Mouse (Mus musculus): ENCODE results near the gene Sys1.
A peak's percentile ranks its signal among the peaks of the same experiment; 100 is the strongest.

Sys1 gene

DNA sequence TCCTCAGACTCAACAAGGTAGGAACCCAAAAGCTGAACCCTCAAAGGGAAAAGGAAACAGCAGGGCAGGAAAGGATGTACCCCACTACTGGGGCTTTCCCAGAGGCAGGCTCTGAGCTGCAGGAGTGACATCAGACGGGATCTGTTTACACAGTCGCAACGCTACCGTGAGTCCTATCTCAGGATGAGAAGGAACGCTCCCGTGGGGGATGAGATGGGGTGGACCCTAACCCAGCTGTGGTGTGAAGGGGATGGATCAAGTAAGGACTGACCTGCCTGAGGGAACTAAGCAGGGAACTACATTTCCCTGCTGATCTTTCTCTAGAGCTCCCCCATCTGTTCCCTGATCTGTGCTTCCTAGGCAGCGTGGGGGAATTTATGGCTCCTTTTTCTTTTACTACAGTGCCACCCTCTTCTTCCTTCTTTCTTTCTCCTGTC lies at the start of gene Sys1:
TSS of gene Sys1 (plus strand) at position 101 of the 437 bp plus-strand sequence.
- DNase-seq = no peak

GRCm38 (mm10) chr2:164407708-164408107 lies 49.1 kb upstream of the Sys1 start:
- DNase-seq = peak; percentile 55

GRCm38 (mm10) chr2:164414167-164414566 lies 42.6 kb upstream of the Sys1 start:
- DNase-seq = no peak

DNA sequence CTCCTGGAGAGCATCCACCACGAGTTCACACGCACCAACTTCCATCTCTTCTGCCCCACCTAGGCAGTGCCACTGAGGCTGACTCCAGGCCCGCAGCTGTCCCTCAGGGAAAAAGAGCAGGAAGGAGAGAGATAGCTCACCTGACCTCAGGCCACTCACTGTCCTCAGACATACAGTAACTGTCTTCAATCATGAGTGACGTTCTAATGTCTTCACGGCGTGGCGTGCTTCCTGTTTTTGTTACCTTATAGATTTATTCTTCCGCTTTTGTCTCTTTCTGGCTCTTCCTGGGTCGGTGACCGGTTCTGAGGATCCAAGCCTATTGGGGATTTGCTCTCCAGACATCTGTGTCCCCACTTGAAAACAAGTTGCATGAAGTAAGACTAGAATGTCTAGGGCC lies 42.2 kb upstream of the Sys1 start:
- no peak for DNase-seq

DNA sequence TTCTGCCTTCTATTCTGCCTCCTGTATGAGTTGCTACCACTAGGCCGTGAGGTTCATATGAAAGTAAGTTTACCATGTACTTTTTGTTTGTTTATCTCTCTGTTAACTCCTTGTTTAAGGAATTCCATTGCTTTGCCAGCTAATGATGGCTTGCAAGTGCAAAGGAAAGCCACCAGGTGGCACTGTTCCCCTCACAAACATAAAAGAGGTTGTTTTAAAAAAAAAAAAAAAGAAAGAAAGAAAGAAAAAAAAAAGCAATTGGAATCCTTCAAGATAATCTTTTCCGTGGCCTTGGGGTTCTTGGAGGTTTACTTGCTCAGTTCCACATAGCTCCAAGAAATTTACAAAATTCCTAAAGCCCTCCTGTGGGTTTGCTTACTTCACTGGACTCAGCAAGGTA lies 39.6 kb upstream of the Sys1 start:
- peak; percentile 26 for DNase-seq

- peak; percentile 31 for DNase-seq
Measured at GRCm38 (mm10) chr2:164418308-164418875, 38.4 kb upstream of the Sys1 start.

GRCm38 (mm10) chr2:164419489-164419888 lies 37.3 kb upstream of the Sys1 start:
- no peak for DNase-seq

DNA sequence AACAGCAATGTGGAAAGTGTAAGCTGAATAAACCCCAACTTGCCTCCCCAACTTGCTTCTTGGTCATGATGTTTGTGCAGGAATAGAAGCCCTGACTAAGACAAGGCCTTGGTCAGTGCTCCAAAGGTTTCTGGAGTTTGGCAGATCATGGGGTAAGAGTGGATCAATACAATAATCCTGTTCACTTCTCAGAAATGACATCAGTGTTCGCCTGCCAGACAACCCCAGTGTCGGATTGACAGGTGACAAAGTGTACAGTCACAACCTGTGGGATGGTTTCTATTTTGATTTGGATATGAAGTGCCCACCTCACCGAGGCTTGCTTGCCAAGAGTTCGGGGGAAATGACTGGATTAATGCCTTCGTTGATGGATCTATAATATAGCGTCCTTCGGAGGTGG lies 35.5 kb upstream of the Sys1 start:
- DNase-seq = no peak

DNA sequence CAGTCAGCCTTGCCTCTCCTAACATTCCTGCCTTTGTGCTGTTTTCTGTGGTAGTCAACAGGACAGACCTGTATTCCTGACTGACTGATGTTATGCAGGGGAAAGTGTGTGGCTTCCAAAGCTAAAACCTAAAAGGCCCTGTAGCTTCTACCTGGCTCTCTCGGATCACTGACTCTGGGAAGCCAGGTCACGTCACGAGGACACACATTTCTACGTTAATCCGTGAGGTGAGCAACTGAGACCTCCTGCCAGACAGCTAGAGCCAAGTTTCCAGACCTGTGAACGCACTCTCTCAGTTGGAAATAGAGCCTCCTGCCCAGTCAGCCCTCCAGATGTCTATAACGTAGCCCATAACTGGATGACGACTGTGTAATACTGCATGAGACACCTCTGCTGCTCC lies 34.8 kb upstream of the Sys1 start:
- DNase-seq = no peak

GRCm38 (mm10) chr2:164422675-164423393 lies 33.9 kb upstream of the Sys1 start:
- DNase-seq = peak; percentile 32

GRCm38 (mm10) chr2:164423464-164423863 lies 33.3 kb upstream of the Sys1 start:
- DNase-seq = no peak

DNA sequence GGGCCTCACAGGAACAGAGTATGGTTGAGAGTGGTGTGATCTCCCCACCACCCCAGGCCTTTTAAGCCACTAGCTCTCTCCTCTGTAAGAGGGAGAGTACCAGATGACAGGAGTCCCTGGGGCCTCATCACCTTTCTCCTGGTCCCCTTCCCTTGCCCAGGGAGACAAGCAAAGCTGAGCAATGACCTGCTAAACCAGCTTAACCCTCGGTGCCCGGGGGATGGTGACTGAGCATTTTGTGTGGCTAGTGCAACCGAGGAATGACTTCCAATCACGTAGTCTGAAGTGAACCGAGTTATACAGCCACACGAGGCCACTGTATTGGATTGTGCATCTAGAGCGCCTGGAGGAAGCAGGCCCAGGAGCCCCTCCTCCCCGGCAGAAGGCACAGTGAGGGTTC lies 32.4 kb upstream of the Sys1 start:
- no peak for DNase-seq

DNA sequence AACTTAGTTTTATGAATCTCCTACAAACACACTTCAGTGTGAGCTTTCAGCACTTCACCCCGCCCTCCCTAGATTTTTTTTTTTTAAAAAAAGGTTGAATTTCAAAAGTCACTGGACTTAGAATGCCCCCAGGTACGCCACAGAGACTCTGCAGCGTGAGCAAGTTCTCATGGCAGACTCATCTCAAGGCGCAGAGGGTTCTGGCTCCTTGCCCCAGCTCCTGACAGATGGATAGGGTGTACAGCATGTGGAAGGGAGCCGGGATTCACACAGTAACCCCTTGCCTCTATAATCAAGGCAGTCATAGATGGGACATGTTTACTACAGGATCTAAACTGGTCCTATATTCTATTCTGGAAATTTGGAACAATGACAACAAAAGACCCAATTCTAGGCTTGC lies 31.4 kb upstream of the Sys1 start:
- DNase-seq = no peak

DNA sequence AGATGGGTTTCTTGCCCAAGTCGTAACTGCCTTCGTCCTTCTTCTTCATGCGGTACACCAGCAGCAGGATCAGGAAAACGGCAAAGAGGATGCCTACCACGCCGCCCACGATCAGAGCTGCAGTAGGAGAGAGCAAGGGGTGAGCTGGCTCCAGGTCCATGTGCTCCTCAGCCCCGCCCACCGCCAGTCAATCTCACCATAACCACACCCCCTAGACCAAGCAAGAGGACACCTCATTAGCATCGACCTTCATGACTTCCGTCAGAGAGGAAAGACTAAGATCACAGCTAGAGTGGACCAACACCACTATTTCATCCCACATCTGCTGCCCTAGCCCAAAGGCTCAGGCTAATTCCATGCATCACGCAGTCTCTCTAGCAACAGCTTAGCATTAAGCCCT lies 30.6 kb upstream of the Sys1 start:
- no peak for DNase-seq

GRCm38 (mm10) chr2:164426952-164427351 lies 29.8 kb upstream of the Sys1 start:
- DNase-seq = no peak

GRCm38 (mm10) chr2:164428451-164428850 lies 28.3 kb upstream of the Sys1 start:
- DNase-seq = no peak

DNA sequence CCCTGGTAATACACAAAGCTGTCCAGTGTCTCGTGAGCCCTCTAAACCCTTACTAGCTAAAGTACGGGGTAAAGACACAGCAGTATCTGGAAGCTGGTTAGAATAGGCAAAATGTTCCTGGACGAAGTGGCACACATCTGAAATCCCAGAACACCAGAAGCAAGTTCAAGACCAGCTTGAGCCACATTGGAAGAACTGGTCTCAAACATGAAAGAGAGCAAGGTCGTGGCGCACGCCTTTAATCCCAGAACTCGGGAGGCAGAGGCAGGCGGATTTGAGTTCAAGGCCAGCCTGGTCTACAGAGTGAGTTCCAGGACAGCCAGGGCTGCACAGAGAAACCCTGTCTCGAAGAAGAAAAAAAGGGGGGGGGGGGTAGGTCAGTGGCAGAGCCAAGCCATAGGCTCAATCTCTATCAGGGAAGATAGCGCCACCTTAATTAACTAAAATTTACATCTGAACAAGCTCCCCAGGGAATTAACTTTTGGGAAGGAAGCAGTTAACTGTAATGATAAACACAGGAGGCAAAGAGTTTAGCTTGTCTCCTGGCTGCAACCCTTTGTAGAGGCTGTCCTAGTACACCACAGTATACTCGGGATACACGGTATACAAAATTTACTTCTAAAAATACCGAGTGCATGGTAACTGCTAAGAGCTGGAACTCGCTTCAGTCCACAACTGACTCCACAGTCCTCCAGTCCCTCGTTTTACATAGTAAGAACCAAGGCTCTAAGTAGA lies 26.7 kb upstream of the Sys1 start:
- no peak for DNase-seq

DNA sequence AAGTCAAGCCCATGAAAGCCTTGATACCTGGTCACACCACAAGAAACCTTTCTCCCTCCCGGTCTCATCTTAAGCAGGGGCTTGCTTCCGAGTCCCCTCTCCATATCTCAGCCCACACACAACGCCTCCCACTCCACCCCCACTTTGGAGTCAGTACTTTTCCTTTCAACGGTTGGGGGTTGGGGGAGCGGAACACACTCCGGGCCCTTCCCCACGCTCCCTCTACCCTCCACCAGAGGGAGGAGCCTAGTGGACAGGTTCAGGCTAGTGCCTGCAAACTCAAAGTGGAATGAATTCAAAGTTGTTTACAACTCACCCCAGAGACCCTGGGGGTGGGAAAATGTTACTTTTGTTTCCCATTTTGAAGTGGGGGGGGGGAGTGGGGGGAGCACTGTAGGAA lies 26.1 kb upstream of the Sys1 start:
- peak; percentile 26 for DNase-seq

- no peak for DNase-seq
Measured at GRCm38 (mm10) chr2:164431676-164432465, 24.9 kb upstream of the Sys1 start.

DNA sequence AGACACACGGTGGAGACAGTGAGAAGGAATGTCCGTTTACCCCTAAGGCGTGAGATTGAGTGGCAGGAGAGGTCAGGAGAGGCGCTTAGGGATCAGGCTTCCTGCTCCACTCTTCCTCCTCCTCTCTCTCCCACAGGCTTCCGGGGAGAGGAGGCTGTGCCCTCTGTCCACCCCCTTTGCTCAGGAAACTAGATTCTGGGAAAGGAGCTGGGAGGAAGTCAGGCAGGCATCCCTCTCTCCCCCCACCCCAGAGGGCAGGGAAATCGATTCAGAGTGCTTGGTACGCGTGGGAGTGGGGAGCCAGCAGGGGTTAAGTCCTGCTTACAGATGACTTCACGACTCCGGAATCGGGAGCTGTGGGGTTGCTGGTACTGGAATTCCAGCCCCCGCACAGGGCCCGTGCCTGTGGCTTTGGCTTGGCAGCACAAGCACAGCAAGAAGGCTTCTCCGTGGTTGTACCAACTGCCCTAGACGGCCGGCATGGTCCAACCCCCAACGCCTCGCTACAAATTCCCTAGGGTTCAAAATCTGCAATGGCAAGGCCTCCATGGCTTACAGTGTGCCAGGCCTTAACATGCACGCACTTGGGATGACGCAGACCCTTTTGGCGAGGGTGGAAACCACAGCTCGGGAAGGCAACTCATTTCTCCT lies 24.1 kb upstream of the Sys1 start:
- DNase-seq = no peak

GRCm38 (mm10) chr2:164433278-164433895 lies 23.4 kb upstream of the Sys1 start:
- DNase-seq = no peak

DNA sequence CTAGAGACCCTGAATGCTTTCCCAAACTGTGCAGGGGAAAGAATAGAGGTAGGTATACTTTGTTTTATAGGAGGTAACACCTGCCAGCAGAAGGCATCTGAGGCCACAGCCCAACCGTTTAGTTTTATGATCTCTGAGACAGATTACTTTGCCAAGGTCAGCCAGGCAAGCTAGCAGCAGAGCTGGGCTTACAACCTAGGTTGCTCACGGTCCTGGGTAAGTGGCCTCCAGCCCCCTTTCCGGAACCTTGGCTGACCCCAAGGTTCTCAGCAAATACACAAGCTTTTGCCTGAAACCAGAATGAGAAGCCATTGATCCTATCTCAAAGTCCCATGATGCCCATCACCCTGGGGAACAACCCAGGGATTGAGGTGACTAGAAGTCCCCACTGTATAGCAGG lies 22.1 kb upstream of the Sys1 start:
- DNase-seq = no peak

All from thymus, postnatal 14 days (tissue).